Mouse (Mus musculus) lung, adult 2 months (tissue): ENCODE measurements around the gene Ptprt.

Source experiments
- CTCF ChIP-seq: fragments of 200-500 bp; IDR thresholded peaks from 2 replicates; pipeline ENCODE4 v1.5.1; 2011; ENCODE audit warnings: mild to moderate bottlenecking, low read length, control low read depth; ENCODE audit not compliant: insufficient read depth
- POLR2A ChIP-seq: fragments of 200-500 bp; IDR thresholded peaks from 2 replicates; pipeline ENCODE4 v1.6.1; 2011; ENCODE audit warnings: low read depth, mild to moderate bottlenecking, control low read depth, low read length, borderline replicate concordance; ENCODE audit errors: extremely low read depth

GRCm38 (mm10) chr2:162001016-162001415 is 659.9 kb downstream of the Ptprt start:
- TF ChIP-seq CTCF, result no peak
- no peak for TF ChIP-seq POLR2A
